Mouse (Mus musculus) olfactory bulb, adult 2 months (tissue): Measurements from ENCODE around the gene Dync1i1.

Experiments
- CTCF ChIP-seq: fragments of 200-500 bp; IDR thresholded peaks from 2 replicates; pipeline ENCODE4 v1.5.1; 2012; ENCODE audit warnings: low read depth, mild to moderate bottlenecking, low read length, moderate library complexity; ENCODE audit not compliant: insufficient read depth
- POLR2A ChIP-seq: fragments of 200-500 bp; IDR thresholded peaks from 2 replicates; pipeline ENCODE4 v1.6.1; 2012; ENCODE audit warnings: mild to moderate bottlenecking, low read depth, low read length, moderate library complexity; ENCODE audit not compliant: insufficient read depth

DNA sequence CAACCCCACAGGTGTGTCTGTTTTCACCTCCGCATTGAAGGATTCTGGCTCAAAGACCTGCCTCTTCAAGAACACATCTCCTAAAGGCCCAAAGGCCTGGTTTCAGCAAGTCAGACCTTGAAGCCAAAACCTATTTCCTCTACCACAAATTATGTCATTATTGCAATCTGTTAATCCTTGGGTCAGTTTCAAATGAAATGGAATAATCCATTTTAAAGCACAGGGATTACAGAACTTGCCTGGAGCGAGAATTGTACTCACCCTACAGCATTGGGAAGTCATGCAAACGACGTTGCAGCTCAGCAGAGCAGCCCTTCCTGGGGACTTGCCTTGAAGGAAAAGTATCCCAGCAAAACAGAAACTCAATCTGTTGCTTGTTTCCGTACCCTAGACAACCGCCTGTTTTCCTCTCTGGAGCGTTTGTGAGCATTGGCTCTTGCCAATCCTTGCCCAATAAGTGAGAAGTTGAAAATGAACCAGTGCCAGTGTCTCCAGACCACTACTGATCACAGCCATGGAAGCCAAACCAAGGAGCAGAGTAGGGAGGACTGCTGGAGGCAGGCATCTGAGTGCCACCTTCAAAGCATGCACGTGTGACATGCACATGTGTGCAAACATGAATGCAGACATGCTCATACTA, 241.5 kb downstream of the Dync1i1 start:
- TF ChIP-seq CTCF = no peak
- TF ChIP-seq POLR2A = no peak
